Mouse (Mus musculus): ENCODE results near the gene Tesc.

DNA sequence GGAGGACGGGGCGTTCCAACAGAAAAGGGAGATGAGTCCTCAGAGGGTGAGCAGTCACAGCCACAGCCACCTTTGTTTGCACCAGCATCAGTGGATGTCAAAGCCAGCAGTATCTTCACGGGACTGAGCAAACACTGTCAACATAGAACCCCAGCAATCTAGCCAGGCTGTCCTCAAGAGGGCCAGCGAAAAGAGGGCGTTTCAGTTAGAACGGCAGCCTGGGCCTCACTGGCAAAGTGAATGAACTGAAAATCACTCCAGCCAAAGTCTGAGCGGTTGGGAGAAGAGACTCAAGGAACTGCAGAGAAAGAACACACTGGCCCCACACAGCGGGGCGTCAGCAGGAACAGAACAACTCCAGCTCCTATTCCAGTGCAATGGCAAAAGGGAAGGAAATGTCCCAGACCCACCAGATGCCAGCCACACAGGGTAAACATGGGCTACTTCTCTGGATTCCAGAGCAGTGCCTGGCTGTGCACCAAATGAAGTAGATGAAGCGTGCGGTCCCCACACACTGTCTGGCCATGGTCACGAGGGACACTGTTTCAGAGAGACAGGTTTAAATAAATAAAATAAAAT, 55.6 kb downstream of the Tesc start:
- no peak for TF ChIP-seq POLR2A (IDR thresholded peaks at IDR 0.05; ENCODE audit: borderline replicate concordance, control insufficient read depth, low read depth, low read length)
- TF ChIP-seq CTCF (IDR thresholded peaks at IDR 0.05; ENCODE audit: control insufficient read depth, insufficient read depth, low read length), result no peak

Measured in bone marrow, adult 2 months (tissue).